Mouse (Mus musculus): ENCODE measurements around the gene Dnaaf5.

The Dnaaf5 gene

DNA sequence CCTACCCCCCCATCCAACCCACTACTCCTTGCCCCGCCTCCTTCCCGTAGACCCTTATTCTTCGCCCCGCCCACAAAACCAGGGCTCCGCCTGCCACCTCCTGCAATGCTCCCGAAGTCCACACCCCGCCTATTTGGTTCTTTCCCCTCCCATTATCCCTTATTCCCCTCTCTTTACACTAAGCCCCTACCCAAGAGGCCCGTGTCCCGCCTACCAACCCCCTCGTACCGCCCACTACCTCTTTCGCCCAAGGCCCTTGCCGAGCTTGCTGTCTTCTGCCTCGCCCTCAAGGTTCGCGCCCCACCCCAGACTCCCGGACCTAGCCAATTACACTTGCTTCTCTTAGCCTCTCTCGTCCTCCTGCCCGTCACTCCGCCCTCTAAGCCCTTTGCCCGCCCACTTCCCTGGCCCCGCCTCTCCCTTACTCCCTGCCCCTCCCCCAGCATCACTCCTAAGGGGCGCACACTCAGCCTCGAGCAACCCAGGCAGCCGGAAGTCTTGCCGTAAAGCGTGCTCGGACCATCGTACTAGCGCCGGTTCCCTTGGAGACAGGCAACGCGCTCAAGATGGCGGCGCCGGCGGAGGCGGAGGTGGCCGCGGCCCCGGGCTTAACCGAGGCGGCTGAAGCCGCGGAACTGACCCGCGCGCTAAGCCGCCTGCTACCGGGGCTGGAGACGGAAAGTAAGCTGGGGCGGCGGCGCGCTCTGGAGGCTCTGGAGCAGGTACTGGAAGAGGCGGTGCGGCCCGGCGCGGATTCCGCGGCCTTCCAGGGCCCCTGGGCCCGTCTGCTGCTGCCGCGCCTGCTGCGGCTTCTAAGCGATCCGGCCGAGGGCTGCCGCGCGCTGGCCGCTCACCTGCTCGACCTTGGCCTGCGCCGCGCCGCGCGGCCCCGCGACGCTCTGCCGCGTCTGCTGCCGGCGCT, at the start of gene Dnaaf5, which contains the start of gene Prkar1b:
Gene Dnaaf5, plus strand, starts transcription at position 543 of the 922 bp plus-strand sequence.
Gene Prkar1b, minus strand, starts transcription at position 321 of the 922 bp plus-strand sequence.
- in situ Hi-C loops (cut with MboI; ENCODE audit: low pct_unique_long_range_greater_than_20kb in 1 of 2, low sequenced_read_pairs in 2 of 2, unreplicated experiment in 1 of 2), result no loop called here

DNA sequence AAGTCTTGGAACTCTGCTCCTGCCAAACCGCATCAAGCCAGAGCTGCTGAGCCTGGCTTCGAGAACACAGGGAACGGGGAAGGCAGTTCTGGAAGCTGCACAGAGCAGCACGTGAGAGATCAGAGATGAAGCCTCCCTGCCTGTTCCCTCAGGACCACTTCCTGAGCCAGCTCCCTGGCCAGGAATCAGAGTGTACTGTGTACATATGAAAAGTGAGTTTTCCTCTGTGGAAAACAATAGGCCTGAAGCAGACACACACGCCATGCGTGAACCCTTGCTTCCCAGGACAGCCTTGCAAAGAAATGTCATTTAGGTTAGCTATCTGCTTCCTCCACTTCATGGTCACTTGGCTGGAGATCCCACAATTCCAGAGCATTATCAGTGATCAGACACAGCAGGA, 48.2 kb upstream of the Dnaaf5 start:
- in situ Hi-C loops (cut with MboI; ENCODE audit: low pct_unique_long_range_greater_than_20kb in 1 of 2, low sequenced_read_pairs in 2 of 2, unreplicated experiment in 1 of 2), result no loop called here

DNA sequence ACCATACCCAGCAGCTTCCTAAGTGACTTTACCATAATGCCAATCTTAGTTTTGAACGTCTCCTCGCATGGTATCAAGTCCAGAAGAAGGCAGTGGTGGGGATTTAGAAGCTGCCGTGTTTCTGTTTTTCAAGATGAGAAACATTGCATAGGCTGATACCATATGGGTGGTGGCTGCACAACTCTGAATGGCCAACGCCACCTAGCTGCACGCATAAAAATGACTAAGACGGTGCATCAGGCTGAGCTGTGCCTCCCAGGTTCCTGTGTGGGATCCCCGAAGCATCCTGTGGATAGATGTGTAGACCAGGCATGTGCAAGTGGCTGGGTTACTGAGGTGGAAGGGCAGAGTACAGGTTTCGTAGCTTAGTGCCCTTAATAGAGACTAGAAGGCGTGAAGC, 42.2 kb upstream of the Dnaaf5 start:
- in situ Hi-C loops (cut with MboI; ENCODE audit: low pct_unique_long_range_greater_than_20kb in 1 of 2, low sequenced_read_pairs in 2 of 2, unreplicated experiment in 1 of 2), result no loop called here

DNA sequence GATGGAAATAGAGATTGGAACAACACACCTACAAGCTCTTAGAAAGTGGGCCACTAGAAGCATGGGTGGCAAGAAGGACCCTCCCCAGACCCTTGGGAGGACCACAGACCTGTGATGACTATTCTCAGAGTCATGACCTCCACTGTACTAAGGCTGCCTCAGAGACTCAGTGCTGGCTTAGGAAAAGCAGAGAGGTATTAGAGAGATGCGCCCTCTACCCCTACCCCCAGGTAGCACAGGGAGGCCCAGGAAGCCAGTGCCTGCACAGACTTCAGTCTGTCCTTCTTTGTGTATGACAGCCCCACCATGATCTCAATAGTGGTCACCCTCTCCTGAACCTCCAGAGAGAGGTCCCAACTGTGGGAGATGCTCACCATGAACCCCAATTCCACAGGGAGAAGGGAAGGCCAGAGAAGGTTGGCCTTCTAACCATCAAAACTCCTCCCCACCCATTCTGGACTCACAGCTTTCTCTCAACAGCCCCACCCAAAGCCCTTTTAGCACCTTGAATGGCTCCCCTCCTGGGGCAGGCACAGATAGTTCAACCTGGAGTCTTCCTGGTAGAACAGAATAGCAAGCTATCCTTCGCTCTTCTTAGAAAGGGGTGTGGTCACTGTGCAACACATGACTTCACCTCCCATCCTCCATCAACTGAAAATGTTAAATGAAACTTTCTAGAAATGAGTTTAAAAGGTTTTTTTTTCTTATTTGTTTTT, 39.7 kb upstream of the Dnaaf5 start:
- in situ Hi-C loops (cut with MboI; ENCODE audit: low pct_unique_long_range_greater_than_20kb in 1 of 2, low sequenced_read_pairs in 2 of 2, unreplicated experiment in 1 of 2), result no loop called here

DNA sequence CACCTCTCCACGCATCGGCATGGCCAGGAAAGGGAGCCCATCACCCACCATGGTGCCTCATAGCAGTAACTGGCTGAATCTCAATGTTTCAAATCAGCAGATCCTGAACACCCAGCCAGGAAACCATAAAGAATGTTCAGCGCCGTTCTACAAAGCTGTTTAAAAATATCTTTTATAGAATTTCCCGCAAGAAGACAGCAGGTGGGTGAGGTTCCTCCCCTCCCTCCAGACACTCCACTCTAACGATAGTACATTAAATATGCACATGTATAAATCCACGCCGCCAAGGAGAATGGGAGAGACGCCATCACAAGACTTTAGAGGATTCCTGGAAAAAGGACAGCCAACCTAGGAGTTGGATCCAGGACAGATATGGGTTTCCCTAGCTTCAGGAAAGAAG, 38.0 kb upstream of the Dnaaf5 start:
- in situ Hi-C loops (cut with MboI; ENCODE audit: low pct_unique_long_range_greater_than_20kb in 1 of 2, low sequenced_read_pairs in 2 of 2, unreplicated experiment in 1 of 2), result no loop called here

DNA sequence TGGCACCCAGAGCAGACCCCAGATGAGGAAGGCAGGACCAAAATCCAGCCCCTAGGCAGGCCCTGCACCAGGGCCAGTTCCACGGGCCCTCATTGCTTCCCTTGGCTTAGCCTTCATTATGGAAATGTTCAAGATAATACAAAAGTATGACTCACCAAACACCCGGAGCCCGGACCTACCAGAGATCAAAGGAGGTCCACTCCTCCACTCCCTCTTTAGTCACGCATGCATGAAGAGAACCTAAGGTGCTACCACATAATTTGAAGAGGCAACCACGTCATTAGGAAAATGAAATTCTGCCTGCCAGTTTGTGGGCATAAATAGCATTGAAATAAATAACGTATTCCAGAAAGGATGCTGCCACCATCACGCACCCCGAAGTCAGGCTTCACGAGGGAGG, 37.6 kb upstream of the Dnaaf5 start:
- in situ Hi-C loops (cut with MboI; ENCODE audit: low pct_unique_long_range_greater_than_20kb in 1 of 2, low sequenced_read_pairs in 2 of 2, unreplicated experiment in 1 of 2), result no loop called here

DNA sequence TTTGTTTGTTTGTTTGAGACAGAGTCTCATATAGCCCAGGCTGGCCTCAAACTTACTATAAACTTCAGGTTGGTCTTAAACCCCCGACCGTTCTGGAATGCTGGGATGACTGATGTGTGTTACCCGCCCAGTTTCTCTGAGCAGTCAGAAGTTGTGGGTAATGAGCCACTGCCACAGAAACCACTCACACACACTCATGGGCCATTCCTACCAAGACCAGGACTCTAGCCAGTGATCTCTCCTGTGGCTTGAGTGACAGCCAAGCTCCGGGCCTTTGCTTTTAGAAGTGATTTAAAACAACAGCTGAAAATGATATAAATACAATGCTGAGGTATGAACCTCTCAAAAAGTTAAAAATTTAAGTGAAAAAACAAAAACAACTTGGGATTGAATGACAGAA, 35.1 kb upstream of the Dnaaf5 start:
- in situ Hi-C loops (cut with MboI; ENCODE audit: low pct_unique_long_range_greater_than_20kb in 1 of 2, low sequenced_read_pairs in 2 of 2, unreplicated experiment in 1 of 2), result no loop called here

DNA sequence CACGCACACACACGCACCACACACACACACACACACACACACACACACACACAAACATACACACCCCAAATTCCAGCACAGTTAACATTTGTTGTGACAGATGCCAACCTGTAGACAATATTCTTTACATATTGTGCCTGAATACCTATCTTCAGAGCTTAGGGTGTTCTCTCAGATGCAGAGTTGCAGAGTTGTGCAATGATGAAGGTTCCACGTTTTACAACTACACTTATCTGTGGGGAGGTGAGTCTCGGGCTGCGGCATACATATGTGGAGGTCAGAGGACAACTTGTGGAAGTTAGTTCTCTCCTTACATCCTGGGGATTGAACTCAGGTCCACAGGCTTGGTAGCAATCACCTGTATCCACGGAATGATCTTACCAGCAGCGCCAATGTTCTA, 34.5 kb upstream of the Dnaaf5 start:
- in situ Hi-C loops (cut with MboI; ENCODE audit: low pct_unique_long_range_greater_than_20kb in 1 of 2, low sequenced_read_pairs in 2 of 2, unreplicated experiment in 1 of 2), result no loop called here

DNA sequence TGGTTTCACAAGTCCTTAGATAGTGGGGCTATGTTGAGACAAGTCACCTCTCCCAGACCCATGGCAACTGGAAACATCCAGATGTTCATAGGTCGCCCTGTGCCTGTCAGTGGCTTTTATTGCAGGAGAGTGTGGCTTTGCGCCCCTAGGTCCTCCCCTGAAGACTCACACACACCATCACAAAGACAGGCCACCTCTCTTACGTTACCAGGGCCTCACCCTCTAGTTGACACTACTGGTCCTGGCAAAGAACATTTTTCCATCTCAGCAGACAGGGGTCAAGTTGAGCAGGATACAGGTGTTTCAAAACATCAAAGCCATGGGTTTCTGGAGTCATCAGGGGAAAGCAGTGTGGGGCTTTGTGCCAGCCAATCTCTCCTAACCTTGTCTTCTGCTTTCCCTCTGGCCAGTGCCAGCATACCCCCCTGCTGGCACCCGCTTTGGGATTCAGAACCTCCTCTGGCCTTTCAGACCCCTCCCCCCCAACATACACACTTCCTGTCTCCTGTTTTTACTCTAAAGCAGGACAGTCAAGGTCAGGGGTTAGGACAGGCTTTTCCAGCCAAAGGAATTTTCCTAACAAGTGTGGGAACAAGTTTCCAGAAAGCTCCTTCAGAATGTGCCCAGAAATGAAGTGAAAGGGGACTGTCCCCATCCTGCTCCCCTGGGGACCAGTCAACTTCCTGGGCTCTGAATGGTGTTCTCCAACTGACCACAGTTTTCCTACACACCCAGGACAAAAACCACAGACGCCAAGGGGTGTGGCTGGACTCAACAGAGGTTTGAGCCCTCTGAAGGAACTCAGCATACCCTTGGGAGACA, 31.7 kb upstream of the Dnaaf5 start:
- in situ Hi-C loops (cut with MboI; ENCODE audit: low pct_unique_long_range_greater_than_20kb in 1 of 2, low sequenced_read_pairs in 2 of 2, unreplicated experiment in 1 of 2), result no loop called here

DNA sequence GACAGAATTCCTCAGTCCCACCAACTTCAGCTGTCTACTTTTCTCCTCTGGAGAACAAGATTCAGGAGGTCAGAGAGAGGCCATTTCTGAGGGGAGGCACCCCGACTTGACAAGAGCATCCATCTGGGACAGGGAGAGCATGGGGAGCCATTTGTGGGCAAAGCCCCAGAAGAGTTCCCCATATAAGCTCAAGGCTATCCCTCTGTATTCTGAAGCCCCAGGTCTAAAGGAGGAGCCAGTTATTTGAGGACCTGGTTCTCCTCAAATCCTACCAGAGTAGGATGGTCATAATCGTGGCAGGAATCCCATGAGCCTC, 31.1 kb upstream of the Dnaaf5 start:
- in situ Hi-C loops (cut with MboI; ENCODE audit: low pct_unique_long_range_greater_than_20kb in 1 of 2, low sequenced_read_pairs in 2 of 2, unreplicated experiment in 1 of 2), result no loop called here

DNA sequence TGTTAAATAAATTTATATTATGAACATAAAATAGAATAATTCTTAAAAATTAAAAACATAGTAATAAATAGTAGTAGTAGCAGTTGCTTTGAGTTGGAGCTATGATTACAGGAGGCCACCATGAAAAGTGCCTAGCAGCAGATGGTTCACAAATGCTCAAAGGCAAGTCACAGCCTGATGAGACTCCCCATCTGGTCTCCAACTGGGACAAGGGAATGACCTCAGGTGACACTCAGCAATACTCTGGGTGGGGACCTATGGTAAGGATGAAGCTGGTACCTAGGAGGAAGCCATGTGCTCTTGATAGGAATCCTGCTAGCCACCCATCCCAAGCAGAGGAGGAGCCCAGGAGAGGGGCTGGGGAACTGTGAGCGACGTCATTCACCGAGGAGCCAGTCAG, 24.3 kb upstream of the Dnaaf5 start:
- in situ Hi-C loops (cut with MboI; ENCODE audit: low pct_unique_long_range_greater_than_20kb in 1 of 2, low sequenced_read_pairs in 2 of 2, unreplicated experiment in 1 of 2), result no loop called here

DNA sequence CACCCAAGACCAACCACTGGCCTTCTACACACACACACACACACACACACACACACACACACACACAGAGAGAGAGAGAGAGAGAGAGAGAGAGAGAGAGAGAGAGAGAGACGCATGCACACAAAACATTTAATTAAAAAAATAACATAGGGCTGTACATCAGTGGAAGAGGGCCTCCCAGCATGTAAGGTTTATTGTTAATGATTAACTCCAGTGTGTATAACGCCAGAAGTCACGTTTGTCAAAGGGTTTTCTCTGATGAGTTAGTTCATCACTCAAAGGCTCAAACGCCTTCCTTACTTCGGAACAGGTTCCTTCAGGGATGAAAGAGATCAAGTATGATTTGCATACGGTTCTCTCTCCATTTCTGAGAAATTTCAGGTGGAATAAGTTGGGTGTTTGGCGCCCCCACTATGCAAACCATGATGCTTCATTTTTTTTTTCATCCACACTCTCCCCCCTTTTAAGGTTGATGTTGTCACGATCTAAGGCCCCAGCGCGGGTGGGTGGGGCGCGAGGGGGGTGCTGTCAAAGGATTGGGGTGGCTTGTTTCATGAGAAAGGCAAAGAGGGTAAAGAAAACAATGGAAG, 21.5 kb upstream of the Dnaaf5 start:
- in situ Hi-C loops (cut with MboI; ENCODE audit: low pct_unique_long_range_greater_than_20kb in 1 of 2, low sequenced_read_pairs in 2 of 2, unreplicated experiment in 1 of 2), result no loop called here

DNA sequence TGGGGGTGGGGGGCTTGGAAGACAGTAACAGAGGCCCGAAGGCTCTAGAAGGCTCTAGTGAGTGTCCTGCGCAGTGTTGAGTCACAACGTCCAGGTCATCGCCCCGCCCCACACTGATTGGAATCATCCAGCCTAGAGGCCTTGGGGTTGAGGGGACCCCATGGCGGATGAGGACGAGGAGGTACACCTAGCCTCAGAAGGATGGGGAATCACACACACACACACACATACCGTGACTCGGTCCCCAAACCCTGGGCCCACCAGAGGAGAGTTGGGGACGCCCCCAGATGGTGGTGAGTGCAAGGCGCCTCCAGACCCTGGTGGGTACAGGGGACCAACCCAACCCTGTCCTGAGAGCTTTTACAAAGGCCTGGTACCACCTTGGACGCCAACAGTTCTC, 20.9 kb upstream of the Dnaaf5 start:
- in situ Hi-C loops (cut with MboI; ENCODE audit: low pct_unique_long_range_greater_than_20kb in 1 of 2, low sequenced_read_pairs in 2 of 2, unreplicated experiment in 1 of 2), result no loop called here

DNA sequence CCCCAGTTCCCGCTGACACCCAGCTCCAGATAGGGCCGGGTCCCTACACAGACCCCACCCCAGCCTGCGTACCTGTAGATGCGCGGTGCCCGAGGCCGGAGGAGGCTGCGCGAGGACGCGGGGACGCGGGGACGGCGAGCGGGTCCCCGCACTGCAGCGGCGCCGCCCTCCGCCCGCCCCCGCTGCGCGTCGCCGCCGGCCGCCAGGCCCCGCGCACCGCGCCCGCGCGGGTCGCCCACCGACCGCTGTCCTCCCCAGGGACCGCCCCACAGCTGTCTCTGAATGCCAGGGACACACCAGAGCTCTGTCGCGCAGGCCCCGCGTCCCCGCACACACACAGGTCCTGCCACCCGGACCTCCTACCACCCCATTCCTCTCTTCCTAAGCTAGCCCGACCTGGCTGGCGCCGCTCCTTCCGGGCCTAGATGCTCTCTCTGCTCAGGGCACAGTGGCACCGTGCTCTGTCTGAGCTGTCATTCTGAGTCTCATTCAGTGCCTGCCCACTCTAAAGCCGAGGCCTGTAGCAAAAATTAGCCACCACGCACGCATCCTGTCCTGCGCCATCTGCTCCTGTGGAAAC, 20.4 kb upstream of the Dnaaf5 start:
- in situ Hi-C loops (cut with MboI; ENCODE audit: low pct_unique_long_range_greater_than_20kb in 1 of 2, low sequenced_read_pairs in 2 of 2, unreplicated experiment in 1 of 2), result no loop called here

DNA sequence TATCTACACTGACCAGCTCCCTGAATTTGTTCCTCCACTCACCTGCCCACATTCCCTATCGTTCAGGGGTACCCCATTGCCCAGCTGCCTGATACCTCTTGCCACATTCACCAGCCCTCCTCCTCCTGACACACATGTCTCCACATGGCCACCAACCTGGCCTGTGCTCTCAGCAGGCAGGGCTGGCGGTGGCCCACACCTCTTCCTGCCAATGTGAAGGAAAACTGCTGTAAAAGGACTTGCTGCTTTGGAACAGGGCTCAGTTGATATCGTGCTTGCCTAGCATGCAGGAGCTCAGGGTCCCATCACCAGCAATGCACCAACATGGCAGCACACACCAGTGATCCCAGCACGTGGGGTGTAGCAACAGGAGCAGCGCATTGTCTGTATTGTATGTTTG, 19.7 kb upstream of the Dnaaf5 start:
- in situ Hi-C loops (cut with MboI; ENCODE audit: low pct_unique_long_range_greater_than_20kb in 1 of 2, low sequenced_read_pairs in 2 of 2, unreplicated experiment in 1 of 2), result no loop called here

DNA sequence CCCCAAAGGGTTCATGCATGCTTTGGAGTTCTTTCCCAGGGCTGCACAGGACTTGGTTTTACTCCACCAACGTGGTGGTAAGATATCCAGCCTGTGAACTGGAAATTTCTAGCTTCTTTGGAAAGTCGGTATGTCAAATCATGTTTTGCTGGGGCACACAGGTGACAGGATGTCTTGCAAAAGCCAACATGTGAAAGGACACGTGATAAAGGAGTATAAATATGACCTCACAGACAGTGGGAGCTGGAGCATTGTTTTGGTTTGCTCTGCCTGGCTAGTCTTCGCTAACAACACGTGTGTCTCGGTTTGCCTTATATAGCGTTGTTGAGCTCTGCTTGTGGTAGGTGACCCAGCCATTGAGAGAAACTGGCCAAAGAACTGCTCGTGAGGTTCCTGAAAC, 15.5 kb upstream of the Dnaaf5 start:
- in situ Hi-C loops (cut with MboI; ENCODE audit: low pct_unique_long_range_greater_than_20kb in 1 of 2, low sequenced_read_pairs in 2 of 2, unreplicated experiment in 1 of 2), result no loop called here

DNA sequence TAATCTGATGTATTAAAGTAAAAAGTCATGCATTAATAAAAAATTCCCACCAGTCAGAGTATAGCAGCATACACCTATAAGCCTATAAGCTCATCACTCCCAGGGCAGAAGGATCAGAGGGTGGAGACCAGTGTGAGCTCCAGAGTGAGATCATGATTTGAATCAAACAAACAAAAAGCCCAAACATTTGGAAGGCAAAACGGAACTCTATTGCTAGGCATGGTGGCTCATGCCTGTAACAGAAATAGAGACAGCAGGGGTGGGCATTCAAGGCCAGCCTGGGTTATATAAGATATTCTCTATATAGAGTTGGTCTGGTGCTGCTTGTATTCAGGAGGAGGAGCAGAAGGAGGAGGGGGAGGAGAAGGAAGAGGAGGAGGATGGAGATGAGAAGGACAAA, 13.7 kb upstream of the Dnaaf5 start:
- in situ Hi-C loops (cut with MboI; ENCODE audit: low pct_unique_long_range_greater_than_20kb in 1 of 2, low sequenced_read_pairs in 2 of 2, unreplicated experiment in 1 of 2), result no loop called here

DNA sequence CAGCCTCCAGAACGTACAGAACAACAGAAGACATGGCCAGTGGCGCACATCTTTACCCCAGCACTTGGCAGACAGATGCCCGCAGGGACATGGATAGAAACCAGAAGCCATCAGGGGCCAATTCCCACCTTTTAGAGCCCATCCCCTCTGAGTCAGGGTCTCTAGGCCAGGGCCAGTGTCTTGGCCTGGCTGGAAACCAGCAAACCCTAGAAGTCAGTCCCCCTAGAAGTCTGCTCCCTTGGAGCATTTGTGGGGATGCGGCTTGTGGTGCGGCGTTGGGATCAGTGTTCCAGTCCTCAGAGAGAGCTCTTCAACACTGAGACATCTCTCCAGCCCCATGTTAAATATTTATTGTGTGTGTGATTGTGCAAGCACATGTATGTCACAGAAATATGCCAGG, 12.8 kb upstream of the Dnaaf5 start:
- in situ Hi-C loops (cut with MboI; ENCODE audit: low pct_unique_long_range_greater_than_20kb in 1 of 2, low sequenced_read_pairs in 2 of 2, unreplicated experiment in 1 of 2), result no loop called here
